Mouse (Mus musculus) midbrain, embryonic 14.5 days (tissue): ENCODE data around the gene Pin1rt1. TPM values are rescaled to one million over a fixed set of nuclear protein-coding genes. Genes with fewer than 3 reads are reported as not detected.

ENCODE experiments used
- ATAC-seq: fragments of 200-750 bp; cut with Nextera tagmentation; 2 replicates; pipeline ENCODE4 v1.8.0; 2017; ENCODE audit warnings: moderate number of reproducible peaks, moderate library complexity; ENCODE audit not compliant: low FRiP score, low TSS enrichment
- DNase-seq: peaks from one replicate; pipeline ENCODE4 v3.0.0-alpha.2; 2015
- H3K27ac ChIP-seq: fragments of 300-500 bp; sonication (generic); replicated peaks from 2 replicates; pipeline ENCODE4 v1.5.1; 2014; ENCODE audit warnings: mild to moderate bottlenecking, low read depth, low read length, moderate library complexity
- H3K27me3 ChIP-seq: fragments of 300-500 bp; sonication (generic); 2 replicates; pipeline ENCODE4 v1.6.1; 2014; ENCODE audit warnings: low read length, control low read depth, mixed read lengths; ENCODE audit not compliant: control insufficient read depth, insufficient read depth
- H3K36me3 ChIP-seq: fragments of 300-500 bp; sonication (generic); 2 replicates; pipeline ENCODE4 v1.6.1; 2014; ENCODE audit warnings: low read length, control low read depth; ENCODE audit not compliant: control insufficient read depth, insufficient read depth
- H3K4me1 ChIP-seq: fragments of 300-500 bp; sonication (generic); 2 replicates; pipeline ENCODE4 v1.6.1; 2014; ENCODE audit warnings: mild to moderate bottlenecking, antibody characterized with exemption, low read length, control low read depth; ENCODE audit not compliant: control insufficient read depth, insufficient read depth
- H3K4me2 ChIP-seq: fragments of 300-500 bp; sonication (generic); 2 replicates; pipeline ENCODE4 v1.6.1; 2014; ENCODE audit warnings: mild to moderate bottlenecking, low read length, moderate library complexity
- H3K4me3 ChIP-seq: fragments of 300-500 bp; sonication (generic); replicated peaks from 2 replicates; pipeline ENCODE4 v1.5.1; 2014; ENCODE audit warnings: low read depth, low read length
- H3K9ac ChIP-seq: fragments of 300-500 bp; sonication (generic); replicated peaks from 2 replicates; pipeline ENCODE4 v1.6.1; 2014; ENCODE audit warnings: mild to moderate bottlenecking, low read length, moderate library complexity
- H3K9me3 ChIP-seq: fragments of 300-500 bp; sonication (generic); 2 replicates; pipeline ENCODE4 v1.6.1; 2016; ENCODE audit warnings: low read length, control low read depth, mixed read lengths; ENCODE audit not compliant: control insufficient read depth
- WGBS: fragments of 180-500 bp; shearing (Covaris S2); extraction: QIAGEN DNeasy Blood & Tissue Kit; methylation state at CpG from one replicate; pipeline ENCODE4 v1.1.7; 2014; 5-methylcytosine and 5-hydroxymethylcytosine counted together
- polyA plus RNA-seq: library from polyadenylated mRNA; unstranded; fragments of >200 nt; fragmentation: Nextera tagmentation; extraction: Ambion mirVana; gene quantifications from 2 replicates; pipeline ENCODE4 v1.2.1, GENCODE M21; 2014

The Pin1rt1 gene
- polyA plus RNA-seq, 1 experiment from 2014 or later = not detected

GRCm38 (mm10) chr2:104704355-104704754 is 11.8 kb downstream of the Pin1rt1 start:
- H3K27me3 ChIP-seq = no peaks in the 10 kb centered on the region
- ATAC-seq (no peak), DNase-seq (no peak)
- H3K27ac ChIP-seq = no peak overlapping the region
- H3K4me3 ChIP-seq = no peak overlapping the region
- 85% methylated on average over 3 of the region's 3 CpGs for WGBS
- no peaks in the 10 kb centered on the region for H3K4me1 ChIP-seq
- H3K9me3 ChIP-seq = no peaks in the 10 kb centered on the region
- H3K4me2 ChIP-seq = no peak overlapping the region
- H3K36me3 ChIP-seq = peaks cover 34% of the 10 kb centered on the region
- no peak overlapping the region for H3K9ac ChIP-seq

- 55% methylated on average over 3 of the region's 3 CpGs for WGBS
- Histone ChIP-seq H3K27ac (no peak overlapping the region), H3K36me3 (peaks cover 44% of the 10 kb centered on the region), H3K4me1 (no peaks in the 10 kb centered on the region), H3K9ac (no peak overlapping the region), H3K27me3 (no peaks in the 10 kb centered on the region), H3K4me3 (no peak overlapping the region), H3K9me3 (no peaks in the 10 kb centered on the region), H3K4me2 (no peak overlapping the region)
- no peak for ATAC-seq
- no peak for DNase-seq
Measured at GRCm38 (mm10) chr2:104703158-104703557, 13.0 kb downstream of the Pin1rt1 start.

DNA sequence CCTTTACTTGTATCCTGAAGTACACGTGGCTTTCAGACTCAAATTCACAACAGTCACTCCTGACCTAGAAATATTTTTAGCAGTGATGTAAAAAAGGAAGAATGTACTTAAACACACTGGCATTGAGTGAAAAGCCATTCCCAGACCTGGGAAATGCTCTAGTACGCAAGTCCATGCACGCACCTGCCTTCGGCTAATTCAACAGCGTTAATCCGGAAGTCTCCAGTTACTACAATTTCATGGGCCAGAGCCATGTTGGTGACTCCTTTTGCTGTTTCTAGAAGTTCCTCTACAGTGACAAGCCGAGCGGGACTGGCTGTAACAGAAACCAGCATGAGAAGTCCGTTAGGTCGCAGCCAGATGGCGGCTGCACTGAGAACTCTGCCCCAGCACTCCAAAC is 16.5 kb downstream of the Pin1rt1 start:
- WGBS = 93% methylated on average over 11 of the region's 11 CpGs
- no peak overlapping the region for H3K27ac ChIP-seq
- H3K4me2 ChIP-seq = no peak overlapping the region
- ATAC-seq (no peak), DNase-seq (no peak)
- H3K36me3 ChIP-seq = peaks cover 35% of the 10 kb centered on the region
- no peaks in the 10 kb centered on the region for H3K27me3 ChIP-seq
- no peak overlapping the region for H3K9ac ChIP-seq
- H3K9me3 ChIP-seq = no peaks in the 10 kb centered on the region
- H3K4me1 ChIP-seq = no peaks in the 10 kb centered on the region
- H3K4me3 ChIP-seq = no peak overlapping the region

GRCm38 (mm10) chr2:104692551-104692950 is 23.6 kb downstream of the Pin1rt1 start:
- Histone ChIP-seq H3K27me3 (no peaks in the 10 kb centered on the region), H3K4me1 (no peaks in the 10 kb centered on the region), H3K9me3 (no peaks in the 10 kb centered on the region), H3K4me2 (no peak overlapping the region), H3K36me3 (peaks cover 10% of the 10 kb centered on the region), H3K9ac (no peak overlapping the region), H3K4me3 (no peak overlapping the region), H3K27ac (no peak overlapping the region)
- 75% methylated on average over 2 of the region's 2 CpGs for WGBS
- no peak for DNase-seq
- no peak for ATAC-seq

DNA sequence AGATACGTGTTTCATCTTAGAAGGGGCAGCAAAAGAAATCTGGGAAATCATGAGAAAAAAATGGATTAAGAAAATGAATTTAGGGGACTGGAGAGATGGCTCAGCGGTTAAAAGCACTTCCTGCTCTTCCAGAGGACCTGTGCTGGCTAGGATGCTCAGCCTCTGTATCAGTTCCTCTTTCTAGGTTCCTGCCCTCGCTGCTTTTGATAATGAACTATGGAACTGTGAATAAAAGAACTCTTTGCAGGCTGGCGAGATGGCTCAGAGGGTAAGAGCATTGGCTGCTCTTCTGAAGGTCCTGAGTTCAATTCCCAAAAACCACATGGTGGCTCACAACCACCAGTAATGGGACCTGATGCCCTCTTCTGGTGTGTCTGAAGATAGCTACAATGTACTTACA is 25.5 kb downstream of the Pin1rt1 start:
- no peak for DNase-seq
- Histone ChIP-seq H3K27me3 (no peaks in the 10 kb centered on the region), H3K27ac (no peak overlapping the region), H3K4me2 (no peak overlapping the region), H3K9ac (no peak overlapping the region), H3K4me3 (no peak overlapping the region), H3K4me1 (no peaks in the 10 kb centered on the region), H3K36me3 (0 out of 2 replicates have a peak, but pooled peaks cover 5% of the 10 kb centered on the region), H3K9me3 (no peaks in the 10 kb centered on the region)
- no peak for ATAC-seq
- 84% methylated on average over 4 of the region's 4 CpGs for WGBS

DNA sequence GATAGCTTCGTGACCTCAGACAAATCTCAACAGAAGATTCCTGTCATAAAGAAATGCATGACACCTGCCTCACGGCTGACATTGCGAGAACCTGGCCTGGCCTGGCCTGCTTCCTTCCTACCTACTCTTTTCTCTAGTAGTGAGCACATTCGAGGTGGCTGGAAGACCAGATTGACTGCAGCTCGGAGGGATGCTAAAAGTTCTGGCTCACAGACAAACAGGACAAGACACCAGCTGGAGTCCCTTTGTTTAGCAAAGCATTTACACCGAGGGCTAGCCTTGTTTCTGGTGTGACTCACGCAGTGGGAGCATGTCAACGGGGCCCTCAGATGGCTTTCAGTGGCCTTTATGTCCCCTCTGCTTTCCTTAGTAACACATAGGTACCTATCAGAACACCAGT is 27.5 kb downstream of the Pin1rt1 start:
- DNase-seq (no peak), ATAC-seq (no peak)
- Histone ChIP-seq H3K9ac (no peak overlapping the region), H3K27me3 (no peaks in the 10 kb centered on the region), H3K4me1 (no peaks in the 10 kb centered on the region), H3K27ac (no peak overlapping the region), H3K4me3 (no peak overlapping the region), H3K4me2 (no peak overlapping the region), H3K36me3 (peaks cover 18% of the 10 kb centered on the region), H3K9me3 (no peaks in the 10 kb centered on the region)
- 77% methylated on average over 8 of the region's 8 CpGs for WGBS

GRCm38 (mm10) chr2:104688321-104688720 is 27.9 kb downstream of the Pin1rt1 start:
- H3K36me3 ChIP-seq = peaks cover 22% of the 10 kb centered on the region
- no peak for DNase-seq
- H3K4me1 ChIP-seq = no peaks in the 10 kb centered on the region
- H3K4me2 ChIP-seq = no peak overlapping the region
- no peak for ATAC-seq
- 80% methylated on average over 3 of the region's 3 CpGs for WGBS
- no peak overlapping the region for H3K9ac ChIP-seq
- no peaks in the 10 kb centered on the region for H3K9me3 ChIP-seq
- H3K27ac ChIP-seq = no peak overlapping the region
- H3K27me3 ChIP-seq = no peaks in the 10 kb centered on the region
- H3K4me3 ChIP-seq = no peak overlapping the region

GRCm38 (mm10) chr2:104687261-104687660 is 28.9 kb downstream of the Pin1rt1 start:
- DNase-seq = no peak
- no peak overlapping the region for H3K4me2 ChIP-seq
- 73% methylated on average over 3 of the region's 3 CpGs for WGBS

DNA sequence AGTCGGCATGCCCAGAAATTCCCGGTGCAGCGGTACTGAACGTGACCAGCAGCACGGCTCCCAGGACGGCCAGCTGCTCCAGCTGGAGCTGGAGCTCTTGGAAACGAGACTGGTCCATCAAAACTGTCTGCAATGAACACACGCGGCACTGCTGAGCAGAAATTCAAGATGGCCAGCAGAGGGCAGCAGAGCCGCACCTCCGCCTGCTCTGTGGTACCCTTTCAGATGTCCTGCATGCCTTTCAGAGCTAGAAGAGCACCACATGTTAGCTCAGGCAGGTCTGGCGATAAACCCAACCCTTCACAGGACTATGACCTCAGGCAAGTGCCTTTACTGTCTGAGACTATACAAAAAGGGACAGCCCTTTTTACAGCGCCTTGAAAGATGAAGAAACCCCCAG is 30.8 kb downstream of the Pin1rt1 start:
- peak; percentile 85; the same call in 1 of the 2 replicates for ATAC-seq
- no peak overlapping the region for H3K4me2 ChIP-seq
- 8% methylated on average over 13 of the region's 13 CpGs for WGBS
- peaks cover 50% of the 10 kb centered on the region for H3K36me3 ChIP-seq
- H3K9me3 ChIP-seq = no peaks in the 10 kb centered on the region
- no peak overlapping the region for H3K4me3 ChIP-seq
- H3K4me1 ChIP-seq = no peaks in the 10 kb centered on the region
- H3K27ac ChIP-seq = no peak overlapping the region
- H3K9ac ChIP-seq = no peak overlapping the region
- H3K27me3 ChIP-seq = no peaks in the 10 kb centered on the region
- DNase-seq = peak; percentile 91

More at GRCm38 (mm10) chr2:104687261-104687660, 28.9 kb downstream of the Pin1rt1 start:
- H3K27ac ChIP-seq = no peak overlapping the region
- no peaks in the 10 kb centered on the region for H3K9me3 ChIP-seq
- no peaks in the 10 kb centered on the region for H3K4me1 ChIP-seq
- peaks cover 32% of the 10 kb centered on the region for H3K36me3 ChIP-seq
- H3K9ac ChIP-seq = no peak overlapping the region
- H3K4me3 ChIP-seq = no peak overlapping the region
- ATAC-seq = no peak
- H3K27me3 ChIP-seq = no peaks in the 10 kb centered on the region
